Mouse (Mus musculus) spleen, postnatal 4 days (tissue): ENCODE data around the gene Kif17.
"Not testable (repeated sequence)": the region's sequence is repeated elsewhere in the genome, so short reads cannot be mapped to it uniquely, and the experiment has no call there.

Source experiments
- DNase-seq, 2 experiments: peaks; one replicate each; pipeline ENCODE4 v3.0.0; 2022; ENCODE audit warnings: low spot score in 2 of 2

The Kif17 gene

GRCm38 (mm10) chr4:138313021-138313420 is 62.8 kb downstream of the Kif17 start:
- DNase-seq, result no peak

DNA sequence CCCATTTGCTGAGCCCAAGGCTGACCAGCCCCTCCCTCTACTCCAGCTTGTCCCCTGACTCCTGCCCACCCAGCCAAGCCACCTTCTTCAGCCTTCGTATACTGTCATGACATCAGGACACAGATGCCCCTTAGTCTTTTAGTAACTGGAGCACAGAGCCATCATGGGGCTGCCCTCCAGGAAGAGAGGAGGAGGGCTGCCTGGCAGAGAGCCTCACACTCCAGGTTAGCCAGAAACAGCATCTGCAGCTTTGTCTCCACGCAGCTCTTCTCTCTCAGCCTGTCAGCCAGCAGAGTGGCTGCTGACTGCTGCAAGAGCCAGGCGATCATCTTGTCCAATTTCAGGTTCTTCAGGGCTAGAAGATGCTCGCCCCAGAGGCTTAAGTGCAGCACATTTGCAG is 63.6 kb downstream of the Kif17 start:
- no peak for DNase-seq

DNA sequence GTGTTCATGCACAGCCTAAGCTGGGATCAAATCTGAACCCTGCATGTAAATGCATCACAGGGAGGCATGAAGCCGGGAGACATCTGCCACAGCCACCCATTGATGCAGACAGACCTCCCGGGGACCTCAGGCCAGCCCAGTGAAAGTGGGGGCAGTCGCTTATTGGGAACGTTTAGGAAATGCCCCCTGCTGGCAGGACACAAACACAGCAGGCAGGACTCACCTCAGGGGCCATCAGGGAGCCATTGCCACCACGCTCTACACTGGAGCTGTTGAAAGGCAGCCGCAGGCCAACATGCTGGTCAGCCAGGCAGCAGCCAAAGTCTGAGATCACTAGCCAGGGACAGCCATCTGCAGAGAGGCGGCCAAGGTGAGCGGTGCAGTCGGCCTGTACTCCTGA is 65.5 kb downstream of the Kif17 start:
- no peak for DNase-seq

- DNase-seq, result no peak
Measured at GRCm38 (mm10) chr4:138316369-138316768, 66.1 kb downstream of the Kif17 start.

DNA sequence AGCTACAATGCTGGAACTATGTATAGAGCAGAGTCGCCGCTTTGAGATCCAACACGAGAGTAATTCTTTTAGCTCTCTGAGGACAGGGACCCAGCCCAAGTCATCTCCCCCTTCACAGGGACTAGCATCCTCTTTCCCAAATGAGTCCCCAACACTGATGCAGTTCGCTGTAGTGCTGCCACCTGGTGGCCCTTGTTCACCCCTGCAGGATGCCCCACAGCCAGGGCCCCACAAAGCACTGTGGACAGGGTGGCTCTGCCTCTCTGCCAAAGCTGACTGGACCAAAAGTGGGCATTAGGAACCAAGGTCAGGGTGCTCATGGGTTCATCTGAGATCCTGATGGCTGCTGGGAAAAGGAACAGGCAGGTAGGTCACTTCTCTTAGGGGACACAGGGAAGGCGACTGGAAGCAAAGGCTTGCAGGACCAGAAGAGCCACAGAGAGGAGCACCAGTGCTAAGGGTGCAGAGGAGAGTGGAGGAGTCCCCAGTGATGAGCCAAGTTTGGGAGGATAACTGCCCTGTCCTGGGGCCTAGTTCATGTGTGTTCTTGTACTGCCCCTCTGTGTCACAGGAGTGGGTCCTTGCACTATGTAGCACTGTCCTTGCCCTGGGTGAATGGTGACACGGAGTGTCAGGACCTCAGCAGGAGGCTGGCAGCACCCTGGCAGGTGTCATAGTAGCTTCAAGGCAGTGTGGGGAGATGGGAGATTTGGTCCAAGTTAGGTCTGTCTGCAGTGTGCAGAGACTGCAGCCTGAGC is 68.5 kb downstream of the Kif17 start:
- peak; percentile 58 to 87 for DNase-seq

GRCm38 (mm10) chr4:138319508-138319907 is 69.3 kb downstream of the Kif17 start:
- DNase-seq, result peak; percentile 79 to 93

- no peak for DNase-seq
Measured at GRCm38 (mm10) chr4:138320711-138321110, 70.5 kb downstream of the Kif17 start.

- no peak for DNase-seq
Measured at GRCm38 (mm10) chr4:138321488-138321887, 71.3 kb downstream of the Kif17 start.

DNA sequence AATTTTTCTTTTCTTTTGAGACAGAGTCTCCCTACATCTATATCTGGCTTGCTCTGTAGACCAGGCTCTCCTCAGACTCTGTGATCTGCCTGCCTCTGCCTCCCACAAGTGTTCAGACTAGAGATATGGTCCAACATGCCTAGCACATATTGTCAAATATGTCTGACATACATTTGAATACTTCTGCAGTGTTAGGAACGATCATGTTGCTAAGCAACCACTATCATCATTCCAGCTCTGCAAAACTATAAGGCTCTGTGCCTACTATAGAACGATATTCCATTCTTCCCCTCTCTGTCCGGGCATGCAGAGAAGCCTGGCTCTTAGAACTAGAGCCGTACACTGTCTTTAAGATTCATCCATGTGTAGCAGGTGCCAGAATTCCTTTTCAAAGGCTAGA is 72.5 kb downstream of the Kif17 start:
- no peak for DNase-seq

DNA sequence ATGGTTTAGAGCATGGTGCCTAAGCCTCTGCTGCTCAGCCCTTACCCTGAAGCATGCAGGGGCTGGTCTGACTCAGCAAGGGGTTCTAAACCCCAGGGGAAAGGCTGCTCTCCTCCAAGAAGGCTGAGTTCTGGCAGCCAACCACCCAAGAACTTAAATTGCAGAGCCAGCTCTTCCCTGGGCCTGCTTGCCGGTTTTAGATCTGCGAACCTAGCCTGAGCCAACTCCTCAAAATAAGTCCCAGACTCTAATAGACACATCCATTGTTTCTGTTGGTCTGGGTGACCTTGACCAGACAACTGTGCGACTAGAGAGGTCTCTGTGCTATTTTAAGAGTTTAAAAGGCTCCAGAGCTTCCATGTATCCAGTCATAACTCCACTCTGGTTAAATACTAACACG is 73.5 kb downstream of the Kif17 start:
- DNase-seq, result no peak

DNA sequence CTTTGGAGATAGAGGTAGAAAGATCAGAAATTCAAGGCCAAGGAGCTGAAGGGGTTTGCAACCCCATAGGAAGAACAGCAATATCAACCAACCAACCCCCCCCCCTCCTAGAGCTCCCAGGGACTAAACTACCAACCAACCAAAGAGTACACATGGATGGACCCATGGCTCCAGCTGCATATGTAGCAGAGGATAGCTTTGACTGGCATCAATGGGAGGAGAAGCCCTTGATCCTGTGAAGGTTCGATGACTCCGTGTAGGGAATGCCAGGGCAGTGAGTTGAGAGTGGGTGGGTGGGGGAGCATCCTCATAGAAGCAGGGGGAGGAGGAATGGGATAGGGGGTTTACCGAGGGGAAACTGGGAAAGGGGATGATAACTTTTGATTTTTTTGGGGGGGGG is 74.2 kb downstream of the Kif17 start:
- DNase-seq, result no peak

- peak; percentile 96 to 97 for DNase-seq
Measured at GRCm38 (mm10) chr4:138325466-138326076, 75.3 kb downstream of the Kif17 start.

- peak; percentile 89 to 95 for DNase-seq
Measured at GRCm38 (mm10) chr4:138326077-138326695, 76.0 kb downstream of the Kif17 start, which contains the start of gene Pink1. Gene Pink1, minus strand, starts transcription at chr4:138326307.

- DNase-seq, result not testable (repeated sequence)
Measured at GRCm38 (mm10) chr4:138327155-138327554, 76.9 kb downstream of the Kif17 start.

GRCm38 (mm10) chr4:138327891-138328470 is 77.7 kb downstream of the Kif17 start:
- no peak for DNase-seq

DNA sequence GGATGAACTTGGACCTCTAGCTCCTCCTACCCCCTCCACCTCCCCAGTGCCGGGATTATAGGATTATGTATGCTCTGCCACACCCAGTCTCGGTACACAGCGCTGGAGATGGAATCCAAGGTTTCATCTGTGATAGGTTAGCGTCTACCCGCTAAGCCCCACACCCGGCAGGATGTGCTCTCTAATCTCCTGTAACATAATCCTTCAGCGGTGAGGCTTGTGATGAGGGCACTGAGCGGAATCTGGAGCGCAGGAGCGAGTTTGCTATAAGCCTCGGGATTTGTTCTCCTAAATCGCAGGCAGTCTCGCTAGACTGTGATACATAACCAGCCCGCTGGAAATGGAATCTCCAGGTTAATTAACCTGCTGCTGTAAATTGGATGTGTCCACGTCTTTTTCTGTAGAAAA is 80.0 kb downstream of the Kif17 start:
- no peak for DNase-seq

DNA sequence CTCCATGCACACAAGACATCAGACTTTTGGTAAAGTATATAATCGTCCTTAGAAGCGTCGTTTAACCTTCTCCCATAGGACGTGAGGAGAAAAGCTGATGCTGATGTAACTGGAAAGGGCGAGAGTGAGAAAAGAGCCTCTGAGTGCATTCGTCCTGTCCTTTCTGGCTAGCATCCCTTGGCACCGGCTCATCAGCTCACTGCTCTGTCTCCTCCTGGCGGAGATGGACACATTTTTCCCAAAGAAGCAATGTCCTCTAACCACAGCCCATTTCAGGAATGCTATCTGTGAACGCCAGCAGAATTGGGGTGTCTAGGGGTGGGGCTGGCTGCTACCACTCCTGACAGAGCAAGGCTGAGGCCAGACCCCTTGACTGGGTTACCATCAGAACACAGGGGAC is 81.4 kb downstream of the Kif17 start:
- no peak for DNase-seq

DNA sequence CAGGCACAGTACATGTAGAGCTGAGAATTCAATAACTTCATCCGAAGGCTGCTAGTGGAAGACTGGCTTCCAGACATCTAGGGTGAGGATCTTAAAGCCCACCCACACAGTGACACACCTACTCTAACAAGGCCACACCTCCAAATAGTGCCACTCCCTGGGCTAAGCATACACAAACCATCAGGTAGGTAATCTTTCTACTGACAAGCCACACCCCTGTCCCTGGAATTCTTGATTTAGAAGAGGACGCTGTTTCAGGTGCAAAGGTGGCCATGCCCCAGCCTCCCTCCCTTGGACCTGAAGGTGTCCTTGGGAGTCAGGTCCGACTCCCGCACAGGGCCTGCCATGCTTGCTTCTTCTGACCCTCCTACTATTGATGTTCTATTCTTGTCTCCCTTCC is 82.9 kb downstream of the Kif17 start:
- DNase-seq, result no peak

DNA sequence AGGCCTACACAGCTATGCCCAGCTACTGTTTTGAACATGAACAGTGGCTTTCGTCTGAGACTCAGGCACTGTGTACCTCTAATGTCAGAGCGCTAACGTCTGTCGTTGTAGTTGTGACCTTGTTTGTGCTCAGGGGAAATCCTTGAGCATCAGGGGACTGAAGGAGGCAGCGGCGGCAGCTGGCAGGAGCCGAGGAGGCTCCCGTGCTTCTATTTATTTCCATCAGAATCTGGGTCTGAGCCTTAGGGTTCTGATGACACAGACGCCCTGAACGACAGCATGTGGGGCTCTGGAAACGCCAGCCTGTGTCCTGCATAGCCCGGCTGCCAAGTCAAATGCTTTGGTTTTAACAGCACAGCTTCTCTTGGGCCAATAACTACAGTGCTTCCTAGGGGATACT is 84.8 kb downstream of the Kif17 start:
- DNase-seq, result no peak

GRCm38 (mm10) chr4:138335648-138336047 is 85.4 kb downstream of the Kif17 start:
- no peak for DNase-seq

- no peak for DNase-seq
Measured at GRCm38 (mm10) chr4:138336876-138337275, 86.6 kb downstream of the Kif17 start.

DNA sequence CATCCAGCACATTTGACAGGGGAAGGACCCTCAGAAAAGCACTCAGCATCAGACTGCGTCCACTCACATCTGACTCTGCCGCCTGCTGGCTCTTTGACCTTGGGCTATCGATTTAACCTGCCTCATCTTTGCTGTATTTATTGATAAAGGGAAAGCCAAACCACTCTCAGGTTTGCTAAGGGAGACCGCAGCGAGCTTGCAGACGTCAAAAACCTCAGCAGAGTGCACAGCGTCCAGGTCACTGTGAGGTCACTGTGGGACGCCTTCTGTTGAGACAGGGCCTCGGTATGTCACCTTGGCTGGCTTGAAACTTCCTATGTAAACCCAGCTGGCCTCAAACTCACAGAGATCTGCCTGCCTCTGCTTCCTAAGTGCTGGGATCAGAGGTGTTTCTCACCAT is 87.1 kb downstream of the Kif17 start:
- no peak for DNase-seq

- DNase-seq, result no peak
Measured at GRCm38 (mm10) chr4:138339963-138340362, 89.7 kb downstream of the Kif17 start.
